Mouse (Mus musculus): Measurements from ENCODE around the gene Chid1.
"Not testable (repeated sequence)": the region's sequence is repeated elsewhere in the genome, so short reads cannot be mapped to it uniquely, and the experiment has no call there.

The Chid1 gene

GRCm38 (mm10) chr7:141462333-141462821 lies 77.3 kb downstream of the Chid1 start:
- no peak for DNase-seq (ENCODE audit: extremely low read depth, low read depth)

DNA sequence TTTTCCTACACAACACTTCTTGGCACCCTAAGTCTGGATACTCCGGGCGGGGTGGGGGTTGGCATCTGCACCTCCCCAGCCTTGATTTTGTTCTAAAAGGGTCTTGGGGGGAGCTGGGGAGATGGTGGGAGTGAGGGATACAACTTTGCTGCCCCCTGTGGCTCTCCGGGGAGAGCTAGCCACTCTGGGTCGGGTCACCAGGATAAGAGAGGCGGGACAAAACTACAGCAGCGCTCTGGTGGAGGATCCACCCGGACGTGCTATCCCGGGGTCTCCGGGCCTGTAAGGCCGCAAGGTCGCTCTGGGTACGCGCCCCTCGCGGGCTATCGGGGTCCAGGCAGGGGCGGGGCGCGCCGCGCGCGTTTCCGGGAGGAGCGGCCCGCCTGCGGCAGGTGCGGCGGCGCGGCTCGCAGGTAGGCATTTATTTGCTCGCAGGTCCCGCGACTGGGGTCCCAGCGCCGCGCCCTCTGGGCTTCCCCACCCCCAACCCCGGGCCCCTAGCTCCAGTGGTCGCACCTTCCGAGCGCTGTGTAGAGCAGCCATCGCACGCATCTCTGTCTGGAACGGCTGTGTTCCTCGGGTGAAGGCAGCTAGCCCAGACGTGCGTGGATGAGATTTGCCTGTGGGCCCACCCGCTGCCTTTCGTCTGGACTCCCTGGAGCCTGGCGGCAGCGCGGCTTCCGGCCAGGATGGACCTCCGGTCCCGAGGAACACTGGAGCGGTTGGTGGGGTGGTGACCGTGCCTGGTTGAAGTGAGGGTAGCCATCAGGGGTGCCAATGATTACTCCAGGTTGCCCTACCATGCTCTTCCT lies 77.9 kb downstream of the Chid1 start:
- no peak for DNase-seq (ENCODE audit: extremely low read depth, low read depth)

DNA sequence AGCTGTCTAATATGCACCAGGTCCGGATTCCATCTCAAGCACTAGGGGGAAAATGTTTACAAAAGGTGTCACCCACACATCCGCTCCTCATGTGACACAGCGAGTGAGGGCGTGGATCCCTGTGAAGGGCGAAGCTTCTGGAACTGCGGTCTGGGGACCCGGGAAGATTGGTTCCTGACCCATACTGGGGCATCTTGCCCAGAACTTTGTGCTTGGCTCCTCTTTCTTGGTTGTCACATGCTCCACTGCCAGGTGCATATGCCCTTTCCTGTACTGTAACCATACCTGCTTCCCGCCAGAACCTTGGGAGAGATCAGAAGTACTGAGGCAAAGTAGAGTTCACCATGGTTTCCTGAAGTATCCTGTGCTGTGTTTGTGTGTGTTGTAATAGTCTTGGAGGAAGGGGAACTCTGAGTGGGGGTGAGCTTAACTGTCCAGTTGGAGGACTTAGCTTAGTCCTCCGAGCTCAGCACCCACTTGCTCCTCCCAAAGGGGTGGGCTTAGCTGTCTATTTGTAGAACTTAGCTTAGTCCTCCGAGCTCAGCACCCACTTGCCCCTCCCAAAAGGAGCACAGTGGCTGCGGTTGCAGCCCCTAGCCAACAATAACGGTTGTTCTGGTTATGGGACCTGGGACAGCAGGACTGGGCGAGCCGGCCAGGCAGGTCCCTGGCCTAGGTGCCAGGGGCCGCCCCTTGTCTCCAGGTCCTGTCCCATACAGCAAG lies 79.1 kb downstream of the Chid1 start, which contains the start of gene Cracr2b:
TSS of gene Cracr2b (plus strand) at position 704 of the 723 bp plus-strand sequence.
- DNase-seq (ENCODE audit: extremely low read depth, low read depth): no peak

DNA sequence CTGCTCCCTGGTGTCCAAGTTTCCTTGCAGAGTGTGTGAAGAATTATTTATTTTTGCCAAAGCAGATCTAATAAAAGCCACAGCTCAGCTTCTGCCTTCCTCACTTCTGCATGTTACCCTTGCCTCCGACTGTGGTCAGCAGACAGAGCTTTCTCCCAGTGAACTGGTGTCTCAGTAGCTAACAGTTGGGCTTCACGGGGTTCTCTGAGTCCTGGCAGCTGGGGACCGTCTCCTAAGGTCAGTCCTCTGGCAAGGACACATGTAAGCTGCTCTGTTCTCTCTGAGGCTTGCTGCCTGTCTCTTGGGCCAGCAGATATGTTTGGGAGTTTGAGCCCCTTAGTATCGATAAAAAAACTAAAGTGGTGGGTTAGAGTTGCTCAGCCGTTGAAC lies 79.7 kb downstream of the Chid1 start:
- DNase-seq (ENCODE audit: extremely low read depth, low read depth): no peak

DNA sequence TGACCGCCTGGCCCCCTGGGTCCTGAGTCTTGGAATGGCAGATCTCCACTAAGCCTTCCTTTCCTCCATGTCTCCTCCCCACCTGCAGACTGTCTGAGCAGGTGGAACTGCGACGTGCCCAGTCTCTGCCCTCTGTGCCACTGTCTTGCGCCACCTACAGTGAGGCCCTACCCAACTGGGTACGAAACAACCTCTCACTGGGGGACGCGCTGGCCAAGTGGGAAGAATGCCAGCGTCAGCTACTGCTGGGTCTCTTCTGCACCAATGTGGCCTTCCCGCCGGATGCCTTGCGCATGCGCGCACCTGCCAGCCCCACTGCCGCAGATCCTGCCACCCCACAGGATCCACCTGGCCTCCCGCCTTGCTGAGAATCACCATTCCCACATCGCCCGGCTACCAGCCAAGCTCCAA lies 80.4 kb downstream of the Chid1 start:
- no peak for DNase-seq (ENCODE audit: extremely low read depth, low read depth)

- DNase-seq (ENCODE audit: extremely low read depth, low read depth): no peak
These were observed 81.0 kb downstream of the Chid1 start for GRCm38 (mm10) chr7:141458661-141459060.

GRCm38 (mm10) chr7:141457986-141458660 lies 81.5 kb downstream of the Chid1 start:
- DNase-seq (ENCODE audit: extremely low read depth, low read depth): no peak

- DNase-seq (ENCODE audit: extremely low read depth, low read depth): no peak
These were observed 82.4 kb downstream of the Chid1 start for GRCm38 (mm10) chr7:141457236-141457635.

GRCm38 (mm10) chr7:141456739-141457138 lies 82.9 kb downstream of the Chid1 start:
- DNase-seq (ENCODE audit: extremely low read depth, low read depth): no peak

DNA sequence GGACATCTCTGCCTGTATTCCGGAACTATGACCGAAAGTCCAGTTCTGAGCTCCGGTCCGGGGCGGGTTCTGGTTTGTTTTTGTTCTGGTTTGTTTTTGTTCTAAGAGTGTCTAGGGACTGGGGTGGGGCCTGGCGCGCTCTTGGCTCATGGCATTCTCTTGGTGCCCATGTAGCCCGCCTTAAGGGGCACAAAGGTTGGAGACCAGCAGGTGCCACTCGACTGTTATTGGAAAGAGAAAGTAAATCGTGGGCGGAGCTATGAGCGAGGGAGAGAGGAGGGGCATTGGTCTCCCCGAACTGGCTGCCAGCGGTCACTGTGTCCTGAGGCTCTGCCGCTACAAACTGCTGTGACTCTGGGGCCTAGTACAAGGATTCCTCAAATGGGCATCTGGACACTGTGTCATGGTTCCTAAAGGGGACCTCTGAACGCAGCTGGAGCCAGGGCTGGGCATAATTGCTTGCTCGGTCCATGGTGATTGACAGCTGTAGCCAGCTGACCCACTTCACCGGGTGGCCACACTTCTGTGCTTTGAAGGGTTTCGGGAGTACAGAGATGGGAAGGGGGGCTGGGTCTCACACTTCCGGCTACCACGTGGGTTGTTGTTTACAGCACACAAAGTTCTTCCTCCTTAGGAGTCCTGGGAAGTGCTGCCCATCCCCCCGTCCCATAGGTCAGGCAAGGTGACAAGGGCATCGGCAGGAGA lies 83.9 kb downstream of the Chid1 start:
- no peak for DNase-seq (ENCODE audit: extremely low read depth, low read depth)

DNA sequence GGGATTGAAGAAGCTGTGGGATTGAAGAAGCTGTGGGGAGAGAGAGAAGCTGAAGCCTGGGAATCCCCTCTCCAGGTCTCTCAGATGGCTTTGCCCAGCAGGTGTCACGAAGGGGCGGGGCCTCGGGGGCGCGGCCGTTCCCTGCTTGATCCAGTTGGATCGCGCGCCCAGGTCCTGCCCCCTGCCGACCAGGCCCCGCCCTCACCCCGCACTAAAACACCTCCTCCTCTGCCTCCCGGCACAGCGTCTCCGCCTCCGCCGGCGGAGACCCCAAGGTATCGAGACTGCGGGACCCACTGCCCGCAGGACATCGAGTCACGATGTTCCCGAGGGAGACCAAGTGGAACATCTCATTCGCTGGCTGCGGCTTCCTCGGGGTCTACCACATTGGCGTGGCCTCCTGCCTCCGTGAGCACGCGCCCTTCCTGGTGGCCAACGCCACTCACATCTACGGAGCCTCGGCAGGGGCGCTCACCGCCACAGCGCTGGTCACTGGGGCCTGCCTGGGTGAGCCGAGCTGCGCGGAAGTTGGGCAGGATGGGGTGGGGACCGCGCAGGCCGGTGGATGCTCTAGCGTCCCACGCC lies 84.6 kb downstream of the Chid1 start, which contains the start of gene Pnpla2:
TSS of gene Pnpla2 (plus strand) at position 232 of the 585 bp plus-strand sequence.
- peak; percentile 74 for DNase-seq (ENCODE audit: extremely low read depth, low read depth)

DNA sequence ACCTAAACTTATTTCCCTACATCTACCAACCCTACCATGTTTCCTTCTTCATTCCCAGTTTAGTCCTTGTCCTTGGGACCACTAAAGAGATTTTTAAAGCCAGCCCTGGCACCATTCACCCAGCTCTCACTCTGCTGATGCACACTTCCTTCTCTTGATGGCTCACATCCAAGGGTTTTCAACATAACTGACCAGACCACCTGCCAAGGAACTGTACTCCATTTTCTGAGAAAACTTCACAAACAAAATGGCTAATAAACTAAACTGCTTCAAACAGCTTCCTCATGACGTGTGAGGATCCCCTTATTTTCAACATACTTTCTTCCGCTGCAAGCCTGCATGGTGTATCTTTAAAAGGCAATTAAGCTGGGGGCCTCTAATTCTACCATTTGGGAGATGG lies 86.0 kb downstream of the Chid1 start:
- no peak for DNase-seq (ENCODE audit: extremely low read depth, low read depth)

- DNase-seq (ENCODE audit: extremely low read depth, low read depth): no peak
These were observed 87.7 kb downstream of the Chid1 start for GRCm38 (mm10) chr7:141451928-141452327.

DNA sequence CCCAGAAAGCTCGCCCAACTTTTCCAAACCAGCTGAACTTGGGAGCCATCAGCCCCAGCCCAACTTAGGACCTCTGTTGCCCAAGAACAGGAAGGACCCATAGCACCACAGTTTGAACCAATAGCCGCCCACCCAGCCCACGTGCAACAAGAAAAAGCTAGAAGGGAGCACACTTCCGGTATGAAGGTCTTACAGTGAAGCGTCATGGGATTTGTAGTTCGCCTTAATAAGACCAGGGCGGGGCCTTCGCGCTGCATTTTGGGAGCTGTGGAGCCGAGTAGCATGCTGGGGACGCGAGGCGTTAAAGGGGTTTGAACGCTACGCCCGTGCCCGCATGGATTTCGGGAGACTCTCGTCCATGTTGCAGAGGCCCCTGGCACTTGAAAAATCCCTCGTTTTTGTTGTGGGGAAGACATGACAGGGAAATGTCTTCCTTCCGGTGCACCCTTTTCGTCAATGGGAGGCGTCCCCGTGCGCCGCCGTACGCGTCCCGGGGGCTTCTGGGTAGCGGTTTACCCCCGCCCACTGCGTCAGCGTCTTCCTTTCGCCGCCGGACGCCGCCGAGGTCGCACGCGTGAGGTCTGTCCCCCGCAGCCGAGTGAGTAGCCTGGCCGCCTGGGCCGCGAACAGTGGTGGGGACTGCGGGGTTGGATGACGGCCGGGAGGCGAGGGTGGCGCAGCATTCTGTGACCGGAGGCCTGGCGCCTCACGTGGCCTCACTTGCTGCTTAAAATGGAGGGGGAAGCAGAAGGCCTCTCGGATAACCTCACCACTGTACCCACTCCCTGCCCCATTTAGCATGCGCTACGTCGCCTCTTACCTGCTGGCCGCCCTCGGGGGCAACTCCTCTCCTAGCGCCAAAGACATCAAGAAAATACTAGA lies 92.3 kb downstream of the Chid1 start, which contains the start of gene Rplp2:
TSS of gene Rplp2 (plus strand) at position 261 of the 882 bp plus-strand sequence.
- peak; percentile 97 for DNase-seq (ENCODE audit: extremely low read depth, low read depth)

DNA sequence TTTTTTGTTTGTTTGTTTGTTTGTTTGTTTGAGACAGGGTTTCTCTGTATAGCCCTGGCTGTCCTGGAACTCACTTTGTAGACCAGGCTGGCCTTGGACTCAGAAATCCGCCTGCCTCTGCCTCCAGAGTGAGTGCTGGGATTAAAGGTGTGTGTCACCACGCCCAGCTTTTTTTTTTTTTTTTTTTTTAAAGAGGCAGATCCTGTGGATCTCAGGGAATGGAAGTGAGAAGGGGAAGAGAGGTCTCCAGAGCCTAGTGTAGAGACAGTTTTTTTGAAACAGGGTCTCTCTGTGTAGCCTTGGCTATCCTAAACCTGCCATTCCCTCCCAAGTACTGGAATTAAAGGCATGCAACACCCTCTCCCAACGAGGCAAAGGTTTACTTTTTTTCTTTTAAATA lies 93.3 kb downstream of the Chid1 start:
- not testable (repeated sequence) for DNase-seq (ENCODE audit: extremely low read depth, low read depth)

- DNase-seq (ENCODE audit: extremely low read depth, low read depth): peak; percentile 65
These were observed 95.8 kb downstream of the Chid1 start, which contains the start of gene Pidd1 for GRCm38 (mm10) chr7:141443828-141444237. Gene Pidd1, minus strand, starts transcription at chr7:141444025.
